Mouse (Mus musculus): ENCODE measurements around the gene Olfr568. TPM values are rescaled to one million over a fixed set of nuclear protein-coding genes. Genes with fewer than 3 reads are reported as not detected.

Gene Olfr568
- polyA plus RNA-seq, 1 experiment from 2014 or later, result not detected

- WGBS, result 56% methylated on average over 4 of the region's 4 CpGs
- Histone ChIP-seq H3K9me3 (ENCODE audit: control insufficient read depth, low read length) (no peaks in the 10 kb centered on the region), H3K4me2 (replicated peaks; ENCODE audit: low read depth) (no peak within 1 kb of the TSS), H3K27ac (replicated peaks) (no peak within 1 kb of the TSS), H3K4me1 (replicated peaks; ENCODE audit: control insufficient read depth, insufficient read depth) (no peaks in the 10 kb centered on the region), H3K27me3 (ENCODE audit: control insufficient read depth, insufficient read depth, low read length) (no peaks in the 10 kb centered on the region), H3K4me3 (ENCODE audit: low read depth, low read length) (no peak within 1 kb of the TSS), H3K9ac (ENCODE audit: low read length) (no peak within 1 kb of the TSS), H3K36me3 (ENCODE audit: control insufficient read depth, insufficient read depth, low read length) (no peaks in the 10 kb centered on the region)
- DNase-seq (ENCODE audit: low spot score) (no peak), ATAC-seq (ENCODE audit: low FRiP score, low TSS enrichment) (no peak)
- TF ChIP-seq EP300 (optimal IDR thresholded peaks at IDR 0.05), result no peak
- TF ChIP-seq CTCF (IDR thresholded peaks at IDR 0.05; ENCODE audit: low read depth), result no peak
These were observed 40.3 kb downstream of the Olfr568 start, which contains the start of gene Olfr571 for GRCm38 (mm10) chr7:102917032-102917875. TSS of gene Olfr571 (minus strand) at chr7:102917536.

DNA sequence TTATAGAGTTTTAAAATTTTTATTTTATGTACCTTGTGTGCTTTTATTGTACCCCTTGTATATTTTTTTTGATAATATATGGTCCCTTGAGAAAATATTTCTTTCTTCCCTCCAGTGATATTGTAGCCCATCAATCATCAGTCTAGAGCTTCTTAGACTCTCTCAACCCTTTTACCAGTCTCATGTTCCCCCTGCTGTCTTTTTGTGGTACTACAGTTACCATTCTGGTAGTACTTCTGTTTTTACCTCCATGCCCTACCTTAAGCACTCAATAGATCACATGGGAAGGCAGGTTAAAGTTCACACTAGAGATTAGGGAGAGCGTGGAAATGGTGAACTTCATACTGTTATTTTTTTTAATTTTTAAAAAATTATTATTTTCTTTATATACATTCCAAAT, 42.7 kb downstream of the Olfr568 start:
- no peaks in the 10 kb centered on the region for H3K27me3 ChIP-seq (ENCODE audit: control insufficient read depth, insufficient read depth, low read length)
- TF ChIP-seq EP300 (optimal IDR thresholded peaks at IDR 0.05) (no peak), CTCF (IDR thresholded peaks at IDR 0.05; ENCODE audit: low read depth) (peak; percentile 87)
- H3K4me1 ChIP-seq (replicated peaks; ENCODE audit: control insufficient read depth, insufficient read depth), result no peaks in the 10 kb centered on the region
- WGBS, result 7% methylated on average over 1 of the region's 1 CpGs
- DNase-seq (ENCODE audit: low spot score) (no peak), ATAC-seq (ENCODE audit: low FRiP score, low TSS enrichment) (0 out of 2 replicates have a peak, but pooled peaks have one; percentile 54)
- H3K4me3 ChIP-seq (ENCODE audit: low read depth, low read length), result no peak overlapping the region
- no peak overlapping the region for H3K4me2 ChIP-seq (replicated peaks; ENCODE audit: low read depth)
- no peaks in the 10 kb centered on the region for H3K36me3 ChIP-seq (ENCODE audit: control insufficient read depth, insufficient read depth, low read length)
- no peaks in the 10 kb centered on the region for H3K9me3 ChIP-seq (ENCODE audit: control insufficient read depth, low read length)
- no peak overlapping the region for H3K27ac ChIP-seq (replicated peaks)
- no peak overlapping the region for H3K9ac ChIP-seq (ENCODE audit: low read length)

GRCm38 (mm10) chr7:102924109-102924508, 47.2 kb downstream of the Olfr568 start, which contains the start of gene Olfr572:
TSS of gene Olfr572 (plus strand) at chr7:102924409.
- ATAC-seq (ENCODE audit: low FRiP score, low TSS enrichment) (no peak), DNase-seq (ENCODE audit: low spot score) (no peak)
- H3K4me2 ChIP-seq (replicated peaks; ENCODE audit: low read depth), result no peak within 1 kb of the TSS
- no peaks in the 10 kb centered on the region for H3K9me3 ChIP-seq (ENCODE audit: control insufficient read depth, low read length)
- no peaks in the 10 kb centered on the region for H3K4me1 ChIP-seq (replicated peaks; ENCODE audit: control insufficient read depth, insufficient read depth)
- no peaks in the 10 kb centered on the region for H3K27me3 ChIP-seq (ENCODE audit: control insufficient read depth, insufficient read depth, low read length)
- no peak within 1 kb of the TSS for H3K9ac ChIP-seq (ENCODE audit: low read length)
- WGBS, result 58% methylated on average over 1 of the region's 1 CpGs
- H3K27ac ChIP-seq (replicated peaks), result no peak within 1 kb of the TSS
- H3K4me3 ChIP-seq (ENCODE audit: low read depth, low read length), result no peak within 1 kb of the TSS
- TF ChIP-seq CTCF (IDR thresholded peaks at IDR 0.05; ENCODE audit: low read depth), result no peak
- TF ChIP-seq EP300 (optimal IDR thresholded peaks at IDR 0.05), result no peak
- no peaks in the 10 kb centered on the region for H3K36me3 ChIP-seq (ENCODE audit: control insufficient read depth, insufficient read depth, low read length)

- no peak for TF ChIP-seq EP300 (optimal IDR thresholded peaks at IDR 0.05)
- TF ChIP-seq CTCF (IDR thresholded peaks at IDR 0.05; ENCODE audit: low read depth), result no peak
- no peak overlapping the region for H3K27ac ChIP-seq (replicated peaks)
- H3K4me1 ChIP-seq (replicated peaks; ENCODE audit: control insufficient read depth, insufficient read depth), result no peaks in the 10 kb centered on the region
- WGBS, result 61% methylated on average over 3 of the region's 3 CpGs
- H3K4me2 ChIP-seq (replicated peaks; ENCODE audit: low read depth), result no peak overlapping the region
- H3K4me3 ChIP-seq (ENCODE audit: low read depth, low read length), result no peak overlapping the region
- DNase-seq (ENCODE audit: low spot score) (no peak), ATAC-seq (ENCODE audit: low FRiP score, low TSS enrichment) (no peak)
- H3K9ac ChIP-seq (ENCODE audit: low read length), result no peak overlapping the region
- H3K27me3 ChIP-seq (ENCODE audit: control insufficient read depth, insufficient read depth, low read length), result no peaks in the 10 kb centered on the region
- no peaks in the 10 kb centered on the region for H3K36me3 ChIP-seq (ENCODE audit: control insufficient read depth, insufficient read depth, low read length)
- no peaks in the 10 kb centered on the region for H3K9me3 ChIP-seq (ENCODE audit: control insufficient read depth, low read length)
These were observed 50.2 kb downstream of the Olfr568 start for GRCm38 (mm10) chr7:102927105-102927504.

Other genes with a start within 250 kb of the Olfr568 start
- not detected in 2 replicates for gene Olfr554, start 238.7 kb upstream of the Olfr568 start, polyA plus RNA-seq (2015; fragmentation: Nextera tagmentation; extraction: Ambion mirVana)
- gene Olfr555, start 218.3 kb upstream of the Olfr568 start, polyA plus RNA-seq (2015; fragmentation: Nextera tagmentation; extraction: Ambion mirVana), result not detected in 2 replicates
- gene Olfr556, start 212.2 kb upstream of the Olfr568 start, polyA plus RNA-seq (2015; fragmentation: Nextera tagmentation; extraction: Ambion mirVana), result not detected in 2 replicates
- gene Trim68, start 189.8 kb upstream of the Olfr568 start, polyA plus RNA-seq (2015; fragmentation: Nextera tagmentation; extraction: Ambion mirVana), result 9.6 and 9.7 TPM in 2 replicates
- gene Olfr557, start 181.2 kb upstream of the Olfr568 start, polyA plus RNA-seq (2015; fragmentation: Nextera tagmentation; extraction: Ambion mirVana), result not detected in 2 replicates
- 0.27 and 0.40 TPM in 2 replicates for gene Olfr558, start 174.9 kb upstream of the Olfr568 start, polyA plus RNA-seq (2015; fragmentation: Nextera tagmentation; extraction: Ambion mirVana)
- not detected in 2 replicates for gene Olfr33, start 158.1 kb upstream of the Olfr568 start, polyA plus RNA-seq (2015; fragmentation: Nextera tagmentation; extraction: Ambion mirVana)
- not detected in 2 replicates for gene Olfr559, start 149.6 kb upstream of the Olfr568 start, polyA plus RNA-seq (2015; fragmentation: Nextera tagmentation; extraction: Ambion mirVana)
- gene Olfr560, start 117.8 kb upstream of the Olfr568 start, polyA plus RNA-seq (2015; fragmentation: Nextera tagmentation; extraction: Ambion mirVana), result not detected in 2 replicates
- 0.32 and 0.35 TPM in 2 replicates for gene Olfr78, start 117.7 kb upstream of the Olfr568 start, polyA plus RNA-seq (2015; fragmentation: Nextera tagmentation; extraction: Ambion mirVana)
- gene Olfr561, start 105.9 kb upstream of the Olfr568 start, polyA plus RNA-seq (2015; fragmentation: Nextera tagmentation; extraction: Ambion mirVana), result not detected in 2 replicates
- not detected in 2 replicates for gene Olfr564, start 73.6 kb upstream of the Olfr568 start, polyA plus RNA-seq (2015; fragmentation: Nextera tagmentation; extraction: Ambion mirVana)
- gene Olfr566, start 18.4 kb upstream of the Olfr568 start, polyA plus RNA-seq (2015; fragmentation: Nextera tagmentation; extraction: Ambion mirVana), result not detected in 2 replicates
- gene Olfr569, start 13.8 kb downstream of the Olfr568 start, polyA plus RNA-seq (2015; fragmentation: Nextera tagmentation; extraction: Ambion mirVana), result not detected in 2 replicates
- gene Olfr570, start 17.5 kb downstream of the Olfr568 start, polyA plus RNA-seq (2015; fragmentation: Nextera tagmentation; extraction: Ambion mirVana), result not detected in 2 replicates
- gene Olfr571, start 40.4 kb downstream of the Olfr568 start, polyA plus RNA-seq (2015; fragmentation: Nextera tagmentation; extraction: Ambion mirVana), result not detected in 2 replicates
- not detected in 2 replicates for gene Olfr572, start 47.3 kb downstream of the Olfr568 start, polyA plus RNA-seq (2015; fragmentation: Nextera tagmentation; extraction: Ambion mirVana)
- gene Olfr573-ps1, start 65.5 kb downstream of the Olfr568 start, polyA plus RNA-seq (2015; fragmentation: Nextera tagmentation; extraction: Ambion mirVana), result not detected in 2 replicates
- gene Olfr574, start 71.3 kb downstream of the Olfr568 start, polyA plus RNA-seq (2015; fragmentation: Nextera tagmentation; extraction: Ambion mirVana), result not detected in 2 replicates
- gene Olfr575, start 81.7 kb downstream of the Olfr568 start, polyA plus RNA-seq (2015; fragmentation: Nextera tagmentation; extraction: Ambion mirVana), result not detected in 2 replicates
- gene Olfr576, start 85.5 kb downstream of the Olfr568 start, polyA plus RNA-seq (2015; fragmentation: Nextera tagmentation; extraction: Ambion mirVana), result not detected in 2 replicates
- gene Olfr577, start 98.8 kb downstream of the Olfr568 start, polyA plus RNA-seq (2015; fragmentation: Nextera tagmentation; extraction: Ambion mirVana), result not detected in 2 replicates
- not detected in 2 replicates for gene Olfr578, start 112.2 kb downstream of the Olfr568 start, polyA plus RNA-seq (2015; fragmentation: Nextera tagmentation; extraction: Ambion mirVana)
- gene Olfr582, start 160.9 kb downstream of the Olfr568 start, polyA plus RNA-seq (2015; fragmentation: Nextera tagmentation; extraction: Ambion mirVana), result not detected in 2 replicates
- gene Olfr583, start 174.2 kb downstream of the Olfr568 start, polyA plus RNA-seq (2015; fragmentation: Nextera tagmentation; extraction: Ambion mirVana), result not detected in 2 replicates
- gene Olfr584, start 204.8 kb downstream of the Olfr568 start, polyA plus RNA-seq (2015; fragmentation: Nextera tagmentation; extraction: Ambion mirVana), result not detected in 2 replicates
- gene Olfr585, start 220.6 kb downstream of the Olfr568 start, polyA plus RNA-seq (2015; fragmentation: Nextera tagmentation; extraction: Ambion mirVana), result not detected in 2 replicates
- gene Olfr586, start 248.5 kb downstream of the Olfr568 start, polyA plus RNA-seq (2015; fragmentation: Nextera tagmentation; extraction: Ambion mirVana), result 0.04 TPM in 1 of 2 replicates, not detected in the other